Mouse (Mus musculus) midbrain, postnatal 0 days (tissue): ENCODE data around the gene Gm19345. TPM values are rescaled to one million over a fixed set of nuclear protein-coding genes. Genes with fewer than 3 reads are reported as not detected.

Source experiments
- ATAC-seq: fragments of 200-750 bp; cut with Nextera tagmentation; 2 replicates; pipeline ENCODE4 v1.8.0; 2017; ENCODE audit warnings: moderate number of reproducible peaks, mild to moderate bottlenecking, moderate TSS enrichment, moderate library complexity; ENCODE audit not compliant: low FRiP score
- DNase-seq: peaks from one replicate; pipeline ENCODE4 v3.0.0-alpha.2; 2015; ENCODE audit warnings: low spot score
- H3K27ac ChIP-seq: fragments of 300-500 bp; sonication (generic); 2 replicates; pipeline ENCODE4 v1.5.1; 2014; ENCODE audit warnings: low read depth, mild to moderate bottlenecking, low read length, mixed read lengths
- H3K27me3 ChIP-seq: fragments of 300-500 bp; sonication (generic); 2 replicates; pipeline ENCODE4 v1.6.1; 2014; ENCODE audit warnings: low read length, control low read depth, mixed read lengths; ENCODE audit not compliant: insufficient read depth
- H3K36me3 ChIP-seq: fragments of 300-500 bp; sonication (generic); 2 replicates; pipeline ENCODE4 v1.6.1; 2014; ENCODE audit warnings: low read length, control low read depth, mixed read lengths; ENCODE audit not compliant: insufficient read depth
- H3K4me1 ChIP-seq: fragments of 300-500 bp; sonication (generic); 2 replicates; pipeline ENCODE4 v1.6.1; 2014; ENCODE audit warnings: mild to moderate bottlenecking, control low read depth, antibody characterized with exemption, low read length, mixed read lengths; ENCODE audit not compliant: insufficient read depth
- H3K4me2 ChIP-seq: fragments of 300-500 bp; sonication (generic); 2 replicates; pipeline ENCODE4 v1.6.1; 2014; ENCODE audit warnings: low read depth, mild to moderate bottlenecking, low read length, mixed read lengths; ENCODE audit not compliant: poor library complexity, severe bottlenecking
- H3K4me3 ChIP-seq: fragments of 300-500 bp; sonication (generic); 2 replicates; pipeline ENCODE4 v1.5.1; 2014; ENCODE audit warnings: low read depth, mild to moderate bottlenecking, low read length, moderate library complexity
- H3K9ac ChIP-seq: fragments of 300-500 bp; sonication (generic); replicated peaks from 2 replicates; pipeline ENCODE4 v1.6.1; 2014; ENCODE audit warnings: mild to moderate bottlenecking, low read length, moderate library complexity, mixed read lengths; ENCODE audit not compliant: poor library complexity, severe bottlenecking
- H3K9me3 ChIP-seq: fragments of 300-500 bp; sonication (generic); 2 replicates; pipeline ENCODE4 v1.6.1; 2016; ENCODE audit warnings: low read length, control low read depth
- CTCF ChIP-seq: IDR thresholded peaks from 2 replicates; pipeline ENCODE4 v1.5.1; 2016; ENCODE audit warnings: antibody characterized with exemption, mild to moderate bottlenecking
- WGBS: fragments of 180-500 bp; shearing (Covaris S2); extraction: QIAGEN DNeasy Blood & Tissue Kit; methylation state at CpG from one replicate; pipeline ENCODE4 v1.1.7; 2014; 5-methylcytosine and 5-hydroxymethylcytosine counted together
- polyA plus RNA-seq: library from polyadenylated mRNA; unstranded; fragments of >200 nt; fragmentation: Nextera tagmentation; extraction: Ambion mirVana; gene quantifications from 2 replicates; pipeline ENCODE4 v1.2.1, GENCODE M21; 2015
- total RNA-seq: library from RNA; depleted of rRNA; stranded (reverse); fragments of >200 nt; gene quantifications from 2 replicates; pipeline ENCODE4 v1.2.3, GENCODE M21; 2014

The Gm19345 gene
- total and polyA plus RNA-seq, 2 experiments from 2014 or later = 21.6 to 44.4 TPM

DNA sequence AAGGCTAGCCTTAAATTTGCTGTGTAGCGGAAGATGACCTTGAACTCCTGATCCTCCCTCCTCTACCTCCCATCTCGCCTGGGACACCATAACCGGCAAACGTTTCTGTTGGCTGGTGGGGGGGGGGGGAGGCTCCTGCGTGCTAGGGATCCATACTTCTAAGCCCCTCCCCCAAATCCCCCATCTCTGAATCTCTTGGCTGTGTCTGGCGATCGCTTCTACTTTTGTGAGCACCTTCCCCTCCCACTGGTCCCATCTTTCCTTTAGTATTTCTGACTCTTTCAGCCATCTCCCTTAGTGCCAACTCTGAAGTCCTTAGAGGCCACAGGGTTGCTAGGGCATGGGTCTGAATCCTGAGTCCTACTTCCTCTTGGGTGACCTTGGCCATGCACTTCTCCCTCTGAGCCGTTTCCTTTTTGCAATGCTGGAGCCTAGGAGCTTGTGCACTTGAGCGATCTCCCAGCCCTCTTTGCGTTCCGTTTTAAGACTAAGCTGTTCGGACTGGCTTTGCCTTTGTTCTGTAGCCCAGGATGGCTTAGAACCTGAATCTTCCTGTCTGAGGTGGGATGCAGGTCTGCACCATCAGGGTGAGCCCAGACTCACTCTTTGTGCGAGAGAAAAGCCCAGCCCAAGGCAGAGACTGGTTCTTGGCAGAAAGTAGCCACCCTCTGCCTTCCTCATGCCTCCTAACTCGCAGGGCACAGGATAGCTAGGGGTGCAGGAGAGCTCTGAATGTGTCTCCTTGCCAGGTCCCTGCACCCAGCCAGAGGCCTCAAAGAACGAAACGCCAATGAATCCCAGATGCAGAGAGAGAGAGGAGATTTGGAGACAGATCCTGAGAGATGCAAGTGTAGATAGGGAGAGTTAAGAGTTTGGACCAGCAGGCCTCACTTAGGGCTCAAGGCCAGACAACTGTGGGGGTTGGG is 28.3 kb upstream of the Gm19345 start:
- ATAC-seq = no peak
- DNase-seq = no peak
- Histone ChIP-seq H3K9me3 (no peaks in the 10 kb centered on the region), H3K27me3 (peaks cover 26% of the 10 kb centered on the region), H3K4me1 (no peaks in the 10 kb centered on the region), H3K9ac (no peak overlapping the region), H3K36me3 (no peaks in the 10 kb centered on the region), H3K4me2 (0 out of 2 replicates have a peak overlapping the region, but pooled peaks have one; percentile 12), H3K4me3 (no peak overlapping the region), H3K27ac (no peak overlapping the region)
- no peak for TF ChIP-seq CTCF
- 23% methylated on average over 16 of the region's 16 CpGs for WGBS

DNA sequence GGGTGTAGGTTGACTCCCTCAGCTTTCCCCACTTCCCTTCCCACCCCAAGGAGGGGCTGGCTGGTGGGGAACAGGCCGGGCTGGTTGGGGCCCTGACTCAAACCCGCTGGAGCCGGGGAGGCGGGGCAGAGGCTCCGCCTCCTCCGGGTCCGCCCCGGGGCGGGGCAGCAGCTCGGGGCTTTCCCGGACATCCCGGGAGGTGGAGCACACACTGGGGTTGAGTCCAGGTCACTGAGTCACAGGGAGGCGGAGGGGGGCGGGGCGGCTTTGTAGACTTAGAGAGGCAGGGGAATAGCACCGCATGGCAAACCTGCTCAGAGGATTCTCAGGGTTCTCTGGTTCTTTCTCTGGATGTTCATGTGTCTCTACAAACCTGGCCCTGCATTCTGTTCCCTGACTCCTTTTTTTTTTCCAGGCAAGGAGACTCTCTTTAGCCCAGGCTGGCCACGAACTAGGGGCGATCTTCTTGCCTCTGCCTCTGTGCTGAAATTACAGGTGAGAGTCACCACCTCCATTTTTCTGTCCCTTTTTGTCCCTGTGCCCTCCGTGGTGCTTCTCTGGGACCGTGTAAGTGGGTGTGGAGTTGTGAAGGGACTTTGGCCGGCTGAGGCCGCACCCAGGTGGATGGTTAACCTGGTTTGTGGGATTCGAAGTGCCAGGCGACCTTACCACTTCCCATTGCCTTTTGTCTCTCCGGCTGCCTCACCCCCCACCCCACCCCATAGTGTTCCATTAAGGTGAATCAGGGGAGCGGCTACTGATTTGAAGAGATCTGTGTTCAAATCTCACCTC is 27.4 kb upstream of the Gm19345 start:
- Histone ChIP-seq H3K4me1 (no peaks in the 10 kb centered on the region), H3K9me3 (no peaks in the 10 kb centered on the region), H3K9ac (no peak overlapping the region), H3K4me2 (0 out of 2 replicates have a peak overlapping the region, but pooled peaks have one; percentile 12), H3K4me3 (no peak overlapping the region), H3K27ac (no peak overlapping the region), H3K36me3 (no peaks in the 10 kb centered on the region), H3K27me3 (peaks cover 26% of the 10 kb centered on the region)
- DNase-seq (no peak), ATAC-seq (no peak)
- 29% methylated on average over 24 of the region's 26 CpGs for WGBS
- no peak for TF ChIP-seq CTCF

DNA sequence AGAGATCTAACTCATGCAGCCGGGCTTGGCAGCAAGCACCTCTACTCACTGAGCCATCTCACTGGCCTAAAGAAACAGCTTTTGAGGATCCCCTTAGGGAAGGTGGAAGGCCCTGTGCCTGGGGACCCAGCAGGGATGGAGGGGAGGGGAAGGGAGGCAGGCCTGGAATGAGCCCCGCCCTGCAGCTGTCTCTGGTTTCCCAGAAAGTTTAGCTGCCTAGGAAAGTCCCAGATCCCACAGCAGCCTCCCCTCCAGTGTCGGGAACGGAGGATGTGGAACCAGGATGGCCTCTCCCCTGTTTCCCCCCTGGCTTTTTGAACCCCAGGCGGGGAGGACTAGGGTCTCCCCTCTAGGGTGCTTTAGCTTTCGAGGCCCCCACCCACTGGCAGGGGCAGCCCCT is 25.0 kb upstream of the Gm19345 start:
- DNase-seq (no peak), ATAC-seq (no peak)
- Histone ChIP-seq H3K9me3 (no peaks in the 10 kb centered on the region), H3K4me2 (no peak overlapping the region), H3K27me3 (peaks cover 20% of the 10 kb centered on the region), H3K9ac (no peak overlapping the region), H3K36me3 (no peaks in the 10 kb centered on the region), H3K27ac (no peak overlapping the region), H3K4me3 (no peak overlapping the region), H3K4me1 (no peaks in the 10 kb centered on the region)
- no peak for TF ChIP-seq CTCF
- WGBS = 39% methylated on average over 6 of the region's 6 CpGs

DNA sequence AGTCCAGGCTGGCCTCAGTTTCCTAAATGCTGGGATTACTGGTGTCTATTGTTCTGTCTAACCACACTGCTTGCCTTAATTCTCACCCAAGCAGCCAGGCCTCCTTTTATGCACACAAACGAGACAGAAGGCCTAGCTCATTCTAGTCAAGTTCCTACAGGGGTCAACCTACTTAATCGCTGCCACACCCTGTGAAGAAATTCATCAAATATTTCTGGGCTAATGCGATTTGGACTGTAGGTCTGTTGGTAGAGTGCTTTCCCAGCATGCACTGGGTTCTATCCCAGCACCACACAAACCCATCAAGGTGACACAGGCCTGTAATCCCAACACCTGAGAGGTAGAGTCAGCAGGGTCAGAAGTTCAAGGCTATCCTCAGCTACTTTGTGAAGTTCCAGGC is 22.1 kb upstream of the Gm19345 start:
- no peaks in the 10 kb centered on the region for H3K27me3 ChIP-seq
- DNase-seq (no peak), ATAC-seq (no peak)
- no peak overlapping the region for H3K4me2 ChIP-seq
- H3K4me3 ChIP-seq = no peak overlapping the region
- no peaks in the 10 kb centered on the region for H3K4me1 ChIP-seq
- H3K27ac ChIP-seq = no peak overlapping the region
- no peak overlapping the region for H3K9ac ChIP-seq
- H3K9me3 ChIP-seq = no peaks in the 10 kb centered on the region
- H3K36me3 ChIP-seq = no peaks in the 10 kb centered on the region
- WGBS = 81% methylated on average over 3 of the region's 3 CpGs
- TF ChIP-seq CTCF = no peak

DNA sequence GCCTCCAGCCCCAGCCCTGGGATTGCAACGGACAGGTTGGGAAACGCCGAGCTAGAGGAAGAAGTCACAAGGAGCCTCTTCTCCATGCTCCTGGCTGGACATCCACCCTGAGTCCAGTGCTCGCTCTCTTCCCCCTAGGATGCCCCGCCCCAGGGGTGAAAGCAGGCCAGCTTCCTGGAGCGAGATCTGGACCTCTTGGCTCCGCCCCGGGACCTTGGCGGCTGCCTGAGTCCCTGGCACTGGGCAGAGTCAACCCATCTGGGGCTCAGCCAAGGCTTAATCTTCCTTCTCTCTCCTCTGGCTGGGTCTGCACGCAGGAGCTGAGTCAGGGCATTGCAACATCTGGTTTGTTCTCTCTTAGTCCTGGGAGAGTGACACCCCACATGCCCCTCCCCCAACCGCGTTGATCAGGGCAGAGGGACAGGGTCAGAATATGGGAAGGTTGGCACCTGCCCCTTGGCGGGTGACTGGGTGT is 21.1 kb upstream of the Gm19345 start:
- Histone ChIP-seq H3K4me2 (no peak overlapping the region), H3K9ac (no peak overlapping the region), H3K27ac (no peak overlapping the region), H3K27me3 (no peaks in the 10 kb centered on the region), H3K36me3 (no peaks in the 10 kb centered on the region), H3K4me3 (no peak overlapping the region), H3K9me3 (no peaks in the 10 kb centered on the region), H3K4me1 (no peaks in the 10 kb centered on the region)
- ATAC-seq (no peak), DNase-seq (no peak)
- 37% methylated on average over 13 of the region's 13 CpGs for WGBS
- no peak for TF ChIP-seq CTCF
